Mouse (Mus musculus) liver, postnatal 0 days (tissue): Measurements from ENCODE around the gene Vmn1r4.

Source experiments
- CTCF ChIP-seq: sonication (generic); IDR thresholded peaks from 2 replicates; pipeline ENCODE4 v1.5.1; 2016; ENCODE audit warnings: antibody characterized with exemption, low read depth
- EP300 ChIP-seq: IDR thresholded peaks from 2 replicates; pipeline ENCODE4 v1.6.1; 2016; ENCODE audit warnings: antibody characterized with exemption, low read depth, mild to moderate bottlenecking

- TF ChIP-seq CTCF (no peak), EP300 (no peak)
Measured at GRCm38 (mm10) chr6:56879352-56879955, 44.4 kb upstream of the Vmn1r4 start.
